Mouse (Mus musculus): ENCODE data around the gene Skida1. TPM values are rescaled to one million over a fixed set of nuclear protein-coding genes. Genes with fewer than 3 reads are reported as not detected.

Skida1 gene
- polyA plus RNA-seq, 1 experiment from 2014 or later: 17.9 TPM

DNA sequence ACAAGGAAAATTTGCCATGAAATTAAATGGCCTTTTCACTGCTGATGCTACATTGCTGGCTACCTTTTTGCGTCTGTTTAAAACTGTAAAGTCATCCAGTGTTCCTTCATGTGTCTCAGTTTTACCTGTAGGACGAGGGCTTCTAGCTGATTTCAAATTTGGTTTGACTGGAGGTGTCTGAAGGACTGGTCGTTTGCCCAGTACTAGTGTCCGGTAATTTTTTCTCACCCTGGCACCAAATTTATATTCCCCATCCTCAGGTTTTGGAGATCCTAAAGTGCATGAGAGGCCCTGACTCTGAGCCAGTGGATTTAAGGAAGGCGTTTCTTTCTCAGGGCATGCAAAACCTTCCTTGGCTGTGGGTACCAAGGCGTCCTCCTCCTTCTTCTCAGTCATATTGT is 3.1 kb downstream of the Skida1 start:
- Histone ChIP-seq H3K9ac (peak overlapping the region; percentile 100), H3K4me2 (peak overlapping the region; percentile 87), H3K4me3 (peak overlapping the region; percentile 95), H3K27ac (peak overlapping the region; percentile 100), H3K9me3 (replicated peaks) (no peaks in the 10 kb centered on the region), H3K27me3 (no peaks in the 10 kb centered on the region), H3K4me1 (peaks cover 54% of the 10 kb centered on the region), H3K36me3 (ENCODE audit: poor library complexity, severe bottlenecking) (no peaks in the 10 kb centered on the region)
- WGBS: 0% methylated on average over 6 of the region's 6 CpGs
- no peak for ATAC-seq

GRCm38 (mm10) chr2:18045143-18045780 is 3.6 kb downstream of the Skida1 start:
- Histone ChIP-seq H3K4me3 (peak overlapping the region; percentile 95), H3K27me3 (no peaks in the 10 kb centered on the region), H3K4me1 (peaks cover 56% of the 10 kb centered on the region), H3K4me2 (peak overlapping the region; percentile 87), H3K36me3 (ENCODE audit: poor library complexity, severe bottlenecking) (no peaks in the 10 kb centered on the region), H3K9me3 (replicated peaks) (no peaks in the 10 kb centered on the region), H3K27ac (peak overlapping the region; percentile 100), H3K9ac (peak overlapping the region; percentile 100)
- WGBS: 2% methylated on average over 7 of the region's 7 CpGs
- ATAC-seq: no peak

DNA sequence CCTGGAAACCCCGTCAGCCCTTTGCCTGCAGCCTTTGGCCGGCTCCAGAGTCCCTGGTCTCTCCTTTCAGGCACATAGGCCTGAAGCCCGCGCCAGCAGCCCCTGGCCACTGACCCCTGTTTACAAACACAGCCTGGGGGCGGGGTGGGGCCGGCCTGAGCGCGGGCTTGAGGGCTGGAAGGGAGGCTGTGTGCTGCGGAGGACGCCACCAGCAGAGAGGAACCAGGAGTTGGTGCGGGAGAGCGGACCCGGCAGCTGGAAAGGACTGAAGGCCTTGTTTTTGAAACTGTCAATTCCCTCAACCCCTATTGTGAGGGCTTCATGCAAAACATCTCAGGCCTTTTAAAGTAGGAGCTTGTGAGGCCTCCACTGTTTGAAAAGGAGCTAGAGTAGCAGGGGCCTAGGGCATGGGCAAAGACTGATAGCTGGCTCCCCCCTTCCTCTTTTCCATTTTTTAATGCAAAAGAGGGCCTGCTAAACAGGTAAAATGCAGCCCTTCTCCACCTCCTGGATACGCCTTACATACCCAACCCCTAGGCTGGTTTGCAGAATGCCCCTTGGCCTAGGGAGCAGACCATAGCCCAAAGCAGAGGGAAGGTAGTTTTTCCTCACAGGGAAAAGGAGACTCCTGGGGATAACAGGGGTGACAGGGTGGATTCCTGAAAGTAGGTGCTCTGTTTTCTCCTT is 7.5 kb downstream of the Skida1 start:
- ATAC-seq: peak; percentile 85
- peak overlapping the region; percentile 95 for H3K4me3 ChIP-seq
- peak overlapping the region; percentile 87 for H3K4me2 ChIP-seq
- H3K36me3 ChIP-seq (ENCODE audit: poor library complexity, severe bottlenecking): no peaks in the 10 kb centered on the region
- no peaks in the 10 kb centered on the region for H3K27me3 ChIP-seq
- peak overlapping the region; percentile 98 for H3K27ac ChIP-seq
- H3K4me1 ChIP-seq: peaks cover 71% of the 10 kb centered on the region
- WGBS: 1% methylated on average over 14 of the region's 14 CpGs
- H3K9ac ChIP-seq: peak overlapping the region; percentile 88
- H3K9me3 ChIP-seq (replicated peaks): no peaks in the 10 kb centered on the region

GRCm38 (mm10) chr2:18040347-18041160 is 8.3 kb downstream of the Skida1 start:
- WGBS: 5% methylated on average over 27 of the region's 27 CpGs

DNA sequence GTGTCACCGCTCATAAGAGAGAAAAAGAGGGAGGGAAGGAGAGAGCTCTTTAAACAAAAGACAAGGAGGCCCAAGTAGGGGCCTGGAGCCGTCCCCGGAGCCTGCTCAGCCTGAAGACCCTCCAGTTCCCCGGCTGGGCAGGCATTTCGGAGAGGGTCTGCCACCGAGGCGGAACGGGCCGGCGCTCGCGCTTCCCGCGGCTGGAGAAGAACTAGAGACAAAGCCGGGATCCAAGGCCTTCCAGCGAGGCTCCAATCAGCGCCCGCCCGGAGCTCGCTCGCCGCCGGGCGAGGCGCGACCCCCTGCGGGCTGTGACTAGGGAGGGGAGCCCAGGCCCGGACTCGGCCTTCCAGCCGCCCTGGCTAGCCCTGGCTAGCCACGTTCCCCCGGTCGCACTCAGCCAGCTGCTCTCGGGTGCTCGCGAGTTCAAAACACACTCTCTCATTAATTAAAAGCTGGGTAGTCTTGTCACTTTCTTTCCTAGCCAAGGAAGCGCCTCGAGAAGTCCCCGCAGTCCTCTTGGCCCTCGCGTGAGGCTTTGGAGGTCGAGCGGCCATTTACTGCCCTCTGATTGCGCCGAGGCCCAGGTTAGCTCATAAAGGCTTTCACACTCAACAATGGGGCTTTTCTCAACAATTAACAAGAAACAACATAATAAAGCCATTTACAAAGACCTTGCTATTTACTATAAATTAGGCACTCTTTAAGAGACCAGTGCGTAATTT is 9.1 kb downstream of the Skida1 start:
- H3K27me3 ChIP-seq: no peaks in the 10 kb centered on the region
- WGBS: under 1% methylated on average over 46 of the region's 46 CpGs
- no peaks in the 10 kb centered on the region for H3K36me3 ChIP-seq (ENCODE audit: poor library complexity, severe bottlenecking)
- ATAC-seq: peak; percentile 39
- H3K4me1 ChIP-seq: peaks cover 71% of the 10 kb centered on the region
- peak overlapping the region; percentile 98 for H3K27ac ChIP-seq
- H3K9me3 ChIP-seq (replicated peaks): no peaks in the 10 kb centered on the region
- H3K4me2 ChIP-seq: peak overlapping the region; percentile 87
- peak overlapping the region; percentile 95 for H3K4me3 ChIP-seq
- peak overlapping the region; percentile 88 for H3K9ac ChIP-seq

More at GRCm38 (mm10) chr2:18040347-18041160, 8.3 kb downstream of the Skida1 start:
- H3K27ac ChIP-seq: peak overlapping the region; percentile 98
- H3K9ac ChIP-seq: peak overlapping the region; percentile 88
- peak overlapping the region; percentile 95 for H3K4me3 ChIP-seq
- H3K27me3 ChIP-seq: no peaks in the 10 kb centered on the region
- no peaks in the 10 kb centered on the region for H3K9me3 ChIP-seq (replicated peaks)
- peak; percentile 31 for ATAC-seq
- H3K36me3 ChIP-seq (ENCODE audit: poor library complexity, severe bottlenecking): no peaks in the 10 kb centered on the region
- H3K4me2 ChIP-seq: peak overlapping the region; percentile 87
- H3K4me1 ChIP-seq: peaks cover 71% of the 10 kb centered on the region

DNA sequence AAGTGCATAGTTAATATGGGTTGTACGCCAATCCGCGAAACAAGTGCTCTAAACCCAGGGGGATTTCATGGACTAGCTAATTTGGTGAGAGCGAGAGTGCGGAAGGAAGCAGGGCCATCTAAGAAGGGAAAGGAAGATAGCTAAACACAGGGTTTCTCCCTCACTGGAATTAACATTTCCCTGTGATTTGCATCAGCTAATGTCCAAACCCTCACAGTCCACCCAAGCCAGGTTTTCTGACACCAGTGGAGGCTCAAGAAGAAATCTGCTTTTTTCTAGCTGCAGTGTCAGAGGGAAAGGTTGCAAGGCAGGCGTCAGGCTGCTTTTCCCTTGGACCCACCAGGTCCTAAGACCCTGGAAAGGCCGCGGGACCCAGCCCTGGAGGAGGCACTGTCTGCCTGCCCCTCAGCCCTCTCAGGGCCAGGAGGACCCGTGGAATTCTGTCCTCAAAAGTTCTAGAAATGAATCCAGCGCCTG is 9.9 kb downstream of the Skida1 start:
- Histone ChIP-seq H3K4me3 (peak overlapping the region; percentile 95), H3K4me2 (peak overlapping the region; percentile 87), H3K9ac (peak overlapping the region; percentile 88), H3K27me3 (no peaks in the 10 kb centered on the region), H3K36me3 (ENCODE audit: poor library complexity, severe bottlenecking) (no peaks in the 10 kb centered on the region), H3K4me1 (peaks cover 71% of the 10 kb centered on the region), H3K27ac (peak overlapping the region; percentile 48; the same call in 1 of the 2 replicates), H3K9me3 (replicated peaks) (no peaks in the 10 kb centered on the region)
- no peak for ATAC-seq
- 15% methylated on average over 10 of the region's 10 CpGs for WGBS

GRCm38 (mm10) chr2:18038141-18038752 is 10.6 kb downstream of the Skida1 start:
- WGBS: 51% methylated on average over 3 of the region's 3 CpGs
- Histone ChIP-seq H3K4me1 (peaks cover 73% of the 10 kb centered on the region), H3K9ac (peak overlapping the region; percentile 88; the same call in 1 of the 2 replicates), H3K27ac (no peak overlapping the region), H3K36me3 (ENCODE audit: poor library complexity, severe bottlenecking) (no peaks in the 10 kb centered on the region), H3K4me3 (0 out of 2 replicates have a peak overlapping the region, but pooled peaks have one; percentile 95), H3K9me3 (replicated peaks) (no peaks in the 10 kb centered on the region), H3K27me3 (no peaks in the 10 kb centered on the region), H3K4me2 (peak overlapping the region; percentile 87)
- ATAC-seq: no peak

- WGBS: 62% methylated on average over 2 of the region's 2 CpGs
- H3K27me3 ChIP-seq: no peaks in the 10 kb centered on the region
- no peaks in the 10 kb centered on the region for H3K36me3 ChIP-seq (ENCODE audit: poor library complexity, severe bottlenecking)
- H3K9me3 ChIP-seq (replicated peaks): no peaks in the 10 kb centered on the region
- 0 out of 2 replicates have a peak within 1 kb of the TSS, but pooled peaks have one; percentile 95 for H3K4me3 ChIP-seq
- H3K4me1 ChIP-seq: peaks cover 73% of the 10 kb centered on the region
- H3K4me2 ChIP-seq: peak within 1 kb of the TSS; percentile 87
- H3K27ac ChIP-seq: no peak within 1 kb of the TSS
- peak within 1 kb of the TSS; percentile 88; the same call in 1 of the 2 replicates for H3K9ac ChIP-seq
- ATAC-seq: no peak
Measured at GRCm38 (mm10) chr2:18037491-18037890, 11.4 kb downstream of the Skida1 start, which contains the start of gene A930004D18Rik. TSS of gene A930004D18Rik (minus strand) at chr2:18037737.

GRCm38 (mm10) chr2:18034371-18035250 is 14.2 kb downstream of the Skida1 start:
- Histone ChIP-seq H3K27ac (no peak overlapping the region), H3K4me3 (no peak overlapping the region), H3K4me1 (peaks cover 72% of the 10 kb centered on the region), H3K4me2 (peak overlapping the region; percentile 93), H3K9ac (peak overlapping the region; percentile 87; the same call in 1 of the 2 replicates), H3K36me3 (ENCODE audit: poor library complexity, severe bottlenecking) (no peaks in the 10 kb centered on the region), H3K27me3 (no peaks in the 10 kb centered on the region), H3K9me3 (replicated peaks) (no peaks in the 10 kb centered on the region)
- ATAC-seq: no peak
- 28% methylated on average over 10 of the region's 10 CpGs for WGBS
